Mouse (Mus musculus) CH12.LX (cell line): ENCODE results near the gene Slc35c1. TPM values are rescaled to one million over a fixed set of nuclear protein-coding genes. Genes with fewer than 3 reads are reported as not detected.

Source experiments
- DNase-seq: peaks from one replicate; pipeline ENCODE4 v3.0.0-alpha.2; 2013; ENCODE audit errors: extremely low read depth
- H3K27ac ChIP-seq: 2 replicates; pipeline ENCODE4 v1.5.1; 2012; ENCODE audit warnings: low read depth, mild to moderate bottlenecking, control low read depth, moderate library complexity; ENCODE audit not compliant: insufficient read depth
- H3K27me3 ChIP-seq: replicated peaks from 2 replicates; pipeline ENCODE3; 2012; ENCODE audit warnings: inconsistent platforms
- H3K36me3 ChIP-seq, 2 experiments: replicated peaks in 1 of 2; 2 replicates each; pipeline versions ENCODE3 to v1.6.1; 2012; ENCODE audit warnings: inconsistent platforms in 1 of 2, low read length in 1 of 2, mild to moderate bottlenecking in 1 of 2, mixed read lengths in 1 of 2, moderate library complexity in 1 of 2; ENCODE audit not compliant: control insufficient read depth in 1 of 2, insufficient read depth in 1 of 2
- H3K4me1 ChIP-seq, 2 experiments: 2 replicates each; pipeline ENCODE4 v1.6.1; 2012; ENCODE audit warnings: inconsistent platforms in 1 of 2, moderate library complexity in 1 of 2; ENCODE audit not compliant: insufficient read depth in 2 of 2, control insufficient read depth in 1 of 2
- H3K4me2 ChIP-seq: 2 replicates; pipeline ENCODE4 v1.6.1; 2012; ENCODE audit warnings: low read depth, mild to moderate bottlenecking, control low read depth; ENCODE audit not compliant: poor library complexity, insufficient read depth, severe bottlenecking
- H3K4me3 ChIP-seq, 3 experiments: fragments of 150-350 bp in 1 of 3; sonication (generic) in 1 of 3; replicated peaks in 1 of 3; 2 replicates each; pipeline versions ENCODE3 to v1.5.1; 2011 to 2012; ENCODE audit warnings: low read depth in 2 of 3, low read length in 2 of 3, mild to moderate bottlenecking in 2 of 3, moderate library complexity in 2 of 3, control low read depth in 1 of 3, improper control_type of control experiment in 1 of 3, inconsistent platforms in 1 of 3, mixed read lengths in 1 of 3; ENCODE audit not compliant: poor library complexity in 1 of 3
- H3K79me2 ChIP-seq: replicated peaks from 2 replicates; pipeline ENCODE4 v1.6.1; 2012; ENCODE audit warnings: mild to moderate bottlenecking, moderate library complexity; ENCODE audit not compliant: control insufficient read depth, poor library complexity, insufficient read depth, severe bottlenecking; ENCODE audit errors: extremely low read depth
- H3K9ac ChIP-seq: 2 replicates; pipeline ENCODE4 v1.6.1; 2012; ENCODE audit warnings: low read depth, mild to moderate bottlenecking, control low read depth, moderate library complexity; ENCODE audit not compliant: insufficient read depth
- H3K9me3 ChIP-seq: replicated peaks from 2 replicates; pipeline ENCODE3; 2012; ENCODE audit warnings: low read length, inconsistent platforms, mixed read lengths
- BHLHE40 ChIP-seq: IDR thresholded peaks from 2 replicates; pipeline ENCODE4 v1.6.1; 2011; ENCODE audit warnings: mild to moderate bottlenecking, low read depth, low read length, improper control_type of control experiment
- CTCF ChIP-seq, 2 experiments: IDR thresholded peaks in 1 of 2; conservative IDR thresholded peaks in 1 of 2; 2 replicates each; pipeline ENCODE4 v1.5.1; 2011 to 2012; ENCODE audit warnings: low read depth in 2 of 2, low read length in 2 of 2, improper control_type of control experiment in 1 of 2, inconsistent platforms in 1 of 2, mild to moderate bottlenecking in 1 of 2, moderate library complexity in 1 of 2
- E2F4 ChIP-seq: IDR thresholded peaks from 2 replicates; pipeline ENCODE4 v1.6.1; 2011; ENCODE audit warnings: low read depth, low read length, improper control_type of control experiment; ENCODE audit not compliant: insufficient replicate concordance
- EP300 ChIP-seq: IDR thresholded peaks from 2 replicates; pipeline ENCODE4 v1.6.1; 2011; ENCODE audit warnings: low read length, improper control_type of control experiment
- GABPA ChIP-seq: IDR thresholded peaks from 2 replicates; pipeline ENCODE4 v1.6.1; 2012; ENCODE audit warnings: low read depth, low read length, improper control_type of control experiment, inconsistent platforms; ENCODE audit not compliant: insufficient replicate concordance
- HCFC1 ChIP-seq: IDR thresholded peaks from 2 replicates; pipeline ENCODE4 v1.6.1; 2012; ENCODE audit warnings: low read depth, mild to moderate bottlenecking, inconsistent platforms, low read length, improper control_type of control experiment
- IRF4 ChIP-seq: IDR thresholded peaks from 2 replicates; pipeline ENCODE4 v1.6.1; 2014; ENCODE audit warnings: low read depth, mild to moderate bottlenecking, inconsistent platforms, low read length, improper control_type of control experiment
- JUN ChIP-seq: IDR thresholded peaks from 2 replicates; pipeline ENCODE4 v1.6.1; 2011; ENCODE audit warnings: low read depth, mild to moderate bottlenecking, low read length, improper control_type of control experiment, moderate library complexity; ENCODE audit not compliant: insufficient read depth
- KAT2A ChIP-seq: IDR thresholded peaks from 2 replicates; pipeline ENCODE4 v1.6.1; 2012; ENCODE audit warnings: low read length, improper control_type of control experiment, inconsistent platforms; ENCODE audit not compliant: insufficient replicate concordance
- MAFK ChIP-seq: IDR thresholded peaks from 2 replicates; pipeline ENCODE4 v1.6.1; 2011; ENCODE audit warnings: low read length, improper control_type of control experiment; ENCODE audit not compliant: insufficient replicate concordance
- MAX ChIP-seq: IDR thresholded peaks from 2 replicates; pipeline ENCODE4 v1.6.1; 2011; ENCODE audit warnings: low read length, improper control_type of control experiment
- MEF2A ChIP-seq: IDR thresholded peaks from 2 replicates; pipeline ENCODE4 v1.6.1; 2014; ENCODE audit warnings: low read depth, mild to moderate bottlenecking, inconsistent platforms, low read length, improper control_type of control experiment, borderline replicate concordance
- MXI1 ChIP-seq: IDR thresholded peaks from 2 replicates; pipeline ENCODE4 v1.6.1; 2011; ENCODE audit warnings: mild to moderate bottlenecking, low read depth, low read length, improper control_type of control experiment
- NELFE ChIP-seq: IDR thresholded peaks from 2 replicates; pipeline ENCODE4 v1.6.1; 2011; ENCODE audit warnings: low read depth, low read length, improper control_type of control experiment
- NRF1 ChIP-seq: IDR thresholded peaks from 2 replicates; pipeline ENCODE4 v1.6.1; 2014; ENCODE audit warnings: low read depth, mild to moderate bottlenecking, inconsistent platforms, low read length, improper control_type of control experiment, moderate library complexity
- RAD21 ChIP-seq: IDR thresholded peaks from 2 replicates; pipeline ENCODE4 v1.6.1; 2011; ENCODE audit warnings: low read depth, mild to moderate bottlenecking, low read length, improper control_type of control experiment, moderate library complexity
- SMC3 ChIP-seq: IDR thresholded peaks from 2 replicates; pipeline ENCODE4 v1.6.1; 2011; ENCODE audit warnings: low read depth, low read length, improper control_type of control experiment
- USF2 ChIP-seq: conservative IDR thresholded peaks from 2 replicates; pipeline ENCODE4 v1.6.1; 2011; ENCODE audit warnings: low read depth, low read length, improper control_type of control experiment
- dilution Hi-C: fragments of 300-500 bp; cut with MboI; formaldehyde crosslinking; loops from 2 replicates; pipeline ENCODE4 v1.14.3; 2020; ENCODE audit warnings: low sequenced_read_pairs; ENCODE audit not compliant: extremely low pct_unique_long_range_greater_than_20kb, extremely low pct_ligation_motif_present
- in situ Hi-C: fragments of 300-500 bp; cut with MboI; formaldehyde crosslinking; loops from 3 replicates; pipeline ENCODE4 v1.14.3; 2019; ENCODE audit warnings: low sequenced_read_pairs, low pct_ligation_motif_present, low pct_unique_long_range_greater_than_20kb, mixed read lengths
- polyA plus RNA-seq: library from polyadenylated mRNA; unstranded; fragments of >175 nt; gene quantifications from 2 replicates; pipeline ENCODE4 v1.2.1, GENCODE M21; 2012; ENCODE audit warnings: low read depth; ENCODE audit not compliant: insufficient read length
- total RNA-seq, 2 experiments: library from RNA; depleted of rRNA; stranded (reverse); fragments of 300-350 nt in 1 of 2; fragments of >200 nt in 1 of 2; gene quantifications; 2 replicates each; pipeline ENCODE4 v1.2.3; 2012 to 2014

Gene Slc35c1
- total and polyA plus RNA-seq, 3 experiments = 4.1 to 22.7 (median 8.7) TPM

DNA sequence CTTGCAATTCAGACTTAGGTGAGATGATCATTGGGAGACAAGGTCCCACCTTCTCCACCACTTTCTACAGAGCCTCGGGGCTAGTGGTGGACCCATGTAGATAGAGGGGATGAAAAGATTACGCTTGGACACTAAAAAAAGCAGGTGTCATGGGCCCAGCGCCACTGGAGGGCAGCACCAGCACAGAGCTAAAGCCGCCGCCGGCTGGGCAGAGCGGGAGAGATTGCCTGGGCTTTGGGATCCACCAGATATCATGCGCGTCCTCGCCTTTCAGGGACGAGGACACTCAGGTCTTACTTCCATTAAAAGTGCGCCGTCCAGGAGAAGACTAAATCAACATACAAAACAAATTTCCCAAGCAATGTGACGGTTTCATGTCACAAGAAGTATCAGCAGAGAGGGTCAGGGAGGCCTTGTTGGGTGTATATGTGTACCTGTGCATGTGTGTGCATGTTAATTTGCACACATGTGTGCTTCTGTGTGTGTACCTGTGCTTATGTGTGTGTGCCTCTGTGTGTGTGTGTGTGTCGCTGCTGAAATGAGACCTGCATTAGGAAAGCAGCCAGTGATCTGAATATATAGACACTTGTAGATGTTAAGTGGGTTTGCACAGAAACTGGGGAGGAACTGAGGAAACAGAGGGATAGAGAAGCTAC lies 25.4 kb upstream of the Slc35c1 start:
- Histone ChIP-seq H3K79me2 (no peaks in the 10 kb centered on the region), H3K27me3 (peaks cover 88% of the 10 kb centered on the region), H3K4me2 (peak overlapping the region; percentile 93), H3K4me3 (no peak overlapping the region), H3K4me1 (peaks cover 9 to 31% of the 10 kb centered on the region in 2 experiments), H3K36me3 (no peaks in the 10 kb centered on the region), H3K9ac (no peak overlapping the region), H3K27ac (no peak overlapping the region), H3K9me3 (no peaks in the 10 kb centered on the region)
- dilution Hi-C loops (no loop called here), in situ Hi-C loops (no loop called here)
- TF ChIP-seq SMC3 = peak; percentile 62
- no peak for TF ChIP-seq GABPA
- peak; percentile 78 for TF ChIP-seq RAD21
- peak in 1 of 2 experiments; percentile 83; a peak in 3 of 4 replicates for TF ChIP-seq CTCF (conservative IDR thresholded peaks at IDR 0.05 in 1 of 2, IDR thresholded peaks at IDR 0.05 in 1 of 2; ENCODE audit: low read depth in 2 of 2, low read length in 2 of 2)
- no peak for TF ChIP-seq NELFE
- DNase-seq = peak; percentile 45

DNA sequence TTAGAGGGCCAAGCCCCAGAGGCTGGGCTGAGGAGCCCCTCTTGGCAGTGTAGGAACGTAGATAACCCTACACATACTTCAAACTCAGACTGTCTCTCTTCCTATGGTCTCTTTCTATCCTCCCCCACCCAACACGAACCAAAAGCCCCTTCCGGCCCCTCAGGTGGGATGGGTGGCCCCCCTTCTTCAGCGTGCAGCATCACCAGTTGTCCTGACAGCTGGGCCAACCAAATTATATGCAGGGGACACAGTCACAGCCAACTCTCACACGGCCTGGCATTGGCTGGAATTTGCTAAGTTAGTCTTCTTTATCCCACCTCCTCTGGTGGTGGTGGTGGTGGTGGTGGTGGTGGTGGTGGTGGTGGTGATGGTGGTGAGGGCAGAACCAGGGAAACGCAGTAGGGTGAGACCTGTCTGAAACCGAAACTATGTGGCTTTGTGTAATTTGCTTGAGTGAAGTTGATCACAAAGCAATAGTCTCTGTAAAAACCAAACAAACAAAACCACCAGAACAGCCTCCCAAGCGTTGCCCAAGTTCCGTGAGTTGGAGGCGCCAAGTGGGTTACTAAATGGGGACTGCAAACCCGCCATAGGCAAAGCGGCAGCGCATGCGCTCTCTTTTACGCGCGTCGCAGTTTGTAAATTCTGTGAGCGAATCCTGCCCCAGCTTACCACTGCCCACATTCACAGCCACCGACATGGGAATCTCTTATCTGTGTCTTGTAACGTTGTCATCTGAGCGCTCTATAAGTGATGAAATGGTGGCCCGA lies 24.1 kb upstream of the Slc35c1 start:
- Histone ChIP-seq H3K36me3 (no peaks in the 10 kb centered on the region), H3K27me3 (peaks cover 82% of the 10 kb centered on the region), H3K4me1 (peaks cover 9 to 31% of the 10 kb centered on the region in 2 experiments), H3K4me2 (peak overlapping the region; percentile 93), H3K9me3 (no peaks in the 10 kb centered on the region), H3K4me3 (peak overlapping the region in 1 of 3 experiments; percentile 8), H3K27ac (no peak overlapping the region), H3K9ac (no peak overlapping the region), H3K79me2 (no peaks in the 10 kb centered on the region)
- dilution Hi-C loops (no loop called here), in situ Hi-C loops (no loop called here)
- DNase-seq = peak; percentile 62
- TF ChIP-seq KAT2A = no peak
- peak; percentile 69; the same call in 1 of the 2 replicates for TF ChIP-seq IRF4
- no peak for TF ChIP-seq EP300
- no peak for TF ChIP-seq MAX
- peak; percentile 57; the same call in 1 of the 2 replicates for TF ChIP-seq MAFK
- 0 out of 2 replicates have a peak, but pooled peaks have one; percentile 28 for TF ChIP-seq E2F4
- peak; percentile 41; the same call in 1 of the 2 replicates for TF ChIP-seq MEF2A
- no peak for TF ChIP-seq USF2
- no peak for TF ChIP-seq JUN
- peak; percentile 50; the same call in 1 of the 2 replicates for TF ChIP-seq BHLHE40
- peak; percentile 85 for TF ChIP-seq NRF1
- no peak for TF ChIP-seq HCFC1
- TF ChIP-seq MXI1 = no peak
